Mouse (Mus musculus) gastrocnemius, postnatal 25 days (tissue): ENCODE data around the gene Dnajc15. TPM values are rescaled to one million over a fixed set of nuclear protein-coding genes. Genes with fewer than 3 reads are reported as not detected.

Experiments
- DNase-seq: peaks from one replicate; pipeline ENCODE4 v3.0.0; 2022
- total RNA-seq, 2 experiments: library from RNA; stranded (reverse); gene quantifications; 1 replicate in 1 of 2; 2 replicates in 1 of 2; pipeline ENCODE4 v1.2.3; 2021

The Dnajc15 gene
- total RNA-seq, 2 experiments from 2014 or later, result 120 to 124 TPM

DNA sequence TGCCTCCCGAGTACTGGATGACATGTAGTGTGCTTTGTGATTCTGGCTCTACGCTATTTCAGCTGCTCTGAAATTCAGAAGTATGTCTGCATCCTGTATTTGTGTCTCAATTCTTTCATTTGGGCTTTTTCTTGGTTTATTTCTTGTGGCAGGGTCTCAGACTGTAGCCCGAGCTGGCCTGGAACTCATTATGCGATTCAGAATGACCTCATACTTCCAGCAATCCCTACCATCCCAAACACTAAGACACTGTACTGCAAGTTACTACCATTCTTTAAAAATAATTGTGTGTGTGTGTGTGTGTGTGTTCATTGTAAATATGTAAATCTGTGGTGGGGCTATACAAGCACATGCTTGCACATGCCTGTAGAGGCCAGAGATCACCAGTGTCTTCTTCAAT is 78.4 kb downstream of the Dnajc15 start:
- no peak for DNase-seq

DNA sequence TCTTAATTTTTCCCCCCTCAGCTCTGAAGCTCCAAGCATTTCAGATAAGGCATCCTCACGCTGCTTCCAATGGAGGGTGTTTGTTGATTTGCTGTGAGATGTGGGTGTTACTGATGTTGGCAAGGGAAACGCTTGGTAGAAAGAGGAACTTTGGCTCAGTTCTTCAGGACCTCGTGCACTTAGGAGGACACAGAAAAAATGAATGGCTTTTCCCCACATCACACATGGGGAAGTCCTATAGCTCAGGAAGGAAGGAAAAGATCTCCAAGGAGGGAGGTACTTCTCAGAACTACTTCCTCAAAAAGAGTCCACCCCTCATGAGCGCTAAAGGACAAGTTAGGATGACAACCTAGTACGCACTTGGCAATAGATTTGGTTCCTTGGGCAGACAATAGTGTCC is 79.7 kb downstream of the Dnajc15 start:
- DNase-seq, result no peak

DNA sequence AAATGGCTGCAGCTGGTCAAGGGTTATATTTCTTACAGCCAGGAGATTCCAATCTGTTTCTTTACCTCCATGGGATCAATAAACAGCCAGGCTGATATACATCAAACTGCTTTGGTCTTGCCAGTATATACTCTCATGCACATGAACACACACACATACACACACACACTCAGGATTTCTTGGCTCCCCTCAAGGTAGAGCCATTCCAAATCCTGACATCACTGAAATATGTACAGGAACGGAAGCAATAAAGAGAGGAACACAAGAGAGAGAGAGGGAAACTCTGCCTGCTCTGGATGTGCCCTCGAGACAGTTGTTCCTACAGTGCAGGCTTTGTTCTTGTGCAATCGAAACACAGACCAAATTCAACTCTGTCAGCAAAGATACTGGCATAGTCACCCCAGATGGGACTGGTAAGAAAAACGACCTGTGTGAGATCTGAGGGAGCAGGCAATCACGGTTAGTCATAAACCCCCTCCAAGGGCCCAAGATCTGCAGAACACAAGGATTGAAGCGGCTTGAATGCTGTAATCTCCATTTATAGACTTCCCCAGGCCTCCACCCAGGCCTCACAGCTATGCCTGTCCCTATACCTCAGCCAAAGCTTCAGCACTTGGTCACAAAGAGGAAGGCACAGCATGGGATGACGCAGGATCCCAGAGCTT is 80.5 kb downstream of the Dnajc15 start:
- DNase-seq, result no peak

DNA sequence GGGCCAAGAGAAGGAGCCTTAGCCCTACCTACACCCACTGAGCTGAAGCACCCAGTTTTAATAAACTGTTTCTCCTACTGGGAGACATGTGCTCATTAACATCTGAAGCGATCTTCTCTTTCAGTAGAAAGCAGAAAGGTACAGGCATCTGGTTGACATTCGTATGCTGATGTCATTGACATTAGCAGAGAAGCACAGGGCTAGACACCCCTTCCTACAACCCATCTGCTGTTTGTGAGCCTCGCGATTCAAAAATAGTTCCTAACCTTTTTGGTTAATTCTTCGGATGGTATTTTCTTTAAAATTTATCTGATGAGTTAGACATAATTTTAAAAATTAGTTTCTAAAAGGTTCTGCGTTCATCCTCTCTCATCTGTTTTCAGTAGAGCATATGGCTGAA is 81.9 kb downstream of the Dnajc15 start:
- DNase-seq, result no peak

DNA sequence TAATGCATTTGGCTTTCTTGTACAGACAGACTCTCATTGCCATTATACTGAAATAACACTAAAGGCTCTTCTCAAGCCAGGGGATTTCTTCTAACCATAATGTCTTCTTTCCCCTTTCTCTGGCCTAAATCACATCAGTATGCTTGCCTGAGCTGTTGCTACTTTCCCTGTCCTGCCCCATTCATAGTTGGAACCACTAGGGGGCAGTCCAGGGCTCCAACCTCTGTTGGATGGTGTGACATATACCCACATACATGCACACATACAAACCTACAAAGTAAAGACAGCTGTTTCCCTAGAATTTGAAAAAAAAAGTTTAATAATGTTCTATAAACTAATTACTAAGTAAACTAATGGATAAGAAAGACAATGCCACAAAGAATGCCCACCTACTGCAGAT is 91.7 kb downstream of the Dnajc15 start:
- DNase-seq, result no peak

DNA sequence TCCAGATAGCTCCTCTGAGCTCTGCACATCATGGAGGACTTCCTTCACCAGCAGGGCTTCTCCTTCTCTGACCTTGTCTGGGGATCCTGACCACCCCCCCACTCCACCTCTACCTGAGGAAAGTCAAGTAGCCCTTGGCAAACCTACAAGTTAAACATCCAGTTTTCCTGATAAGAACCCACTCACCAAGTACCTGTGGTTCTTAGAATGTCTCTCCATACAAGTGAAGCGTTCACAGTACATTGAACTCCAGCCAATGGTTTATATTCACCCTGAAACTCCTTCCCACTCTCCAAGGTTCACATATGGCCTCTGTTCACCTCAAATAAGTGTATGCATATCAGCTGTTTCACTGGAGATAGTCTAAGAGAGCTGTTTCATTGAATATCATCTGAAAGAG is 97.6 kb downstream of the Dnajc15 start:
- no peak for DNase-seq

DNA sequence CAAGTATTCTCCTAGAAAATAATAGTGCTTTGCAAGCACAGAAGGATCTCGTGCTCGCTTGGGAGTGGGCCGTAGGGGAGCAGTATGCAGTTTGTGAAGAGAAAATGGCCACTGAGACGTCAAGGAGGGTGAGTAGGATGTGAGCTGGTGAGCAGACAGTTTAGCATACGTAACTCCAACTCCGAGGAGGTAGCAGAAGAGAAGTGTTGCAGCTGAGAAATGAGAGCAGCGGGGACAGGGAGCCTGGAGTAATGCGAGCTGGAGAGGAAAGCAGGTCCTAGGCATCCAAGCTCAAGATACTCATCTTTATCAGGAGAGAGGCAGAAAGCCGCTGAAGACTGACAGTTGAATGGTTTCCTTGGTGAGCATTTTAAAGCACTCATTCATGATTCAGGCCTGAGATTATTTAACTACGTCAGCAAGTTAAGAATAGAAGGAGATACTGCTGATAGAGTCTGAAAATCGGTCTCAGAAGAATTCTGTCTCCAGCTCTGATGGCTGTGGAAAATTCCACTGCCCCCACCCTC is 98.9 kb downstream of the Dnajc15 start:
- DNase-seq, result no peak

DNA sequence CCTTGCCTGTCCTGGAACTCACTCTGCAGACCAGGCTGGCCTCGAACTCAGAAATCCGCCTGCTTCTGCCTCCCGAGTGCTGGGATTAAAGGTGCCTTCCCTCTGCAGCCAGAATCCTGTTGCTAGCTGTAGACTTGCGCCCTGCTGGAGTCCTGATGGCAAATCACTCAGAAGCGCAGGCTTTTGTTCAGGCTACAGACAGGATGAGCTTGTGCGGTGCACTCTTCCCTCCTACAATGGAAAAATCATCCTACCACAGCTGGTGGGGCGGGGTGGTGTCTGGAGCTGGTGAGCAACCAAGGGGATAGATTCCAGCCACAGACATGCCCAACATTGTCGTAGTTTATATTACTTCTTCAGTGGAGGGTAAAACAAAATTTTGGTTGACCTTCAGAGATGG is 101.6 kb downstream of the Dnajc15 start:
- DNase-seq, result no peak

DNA sequence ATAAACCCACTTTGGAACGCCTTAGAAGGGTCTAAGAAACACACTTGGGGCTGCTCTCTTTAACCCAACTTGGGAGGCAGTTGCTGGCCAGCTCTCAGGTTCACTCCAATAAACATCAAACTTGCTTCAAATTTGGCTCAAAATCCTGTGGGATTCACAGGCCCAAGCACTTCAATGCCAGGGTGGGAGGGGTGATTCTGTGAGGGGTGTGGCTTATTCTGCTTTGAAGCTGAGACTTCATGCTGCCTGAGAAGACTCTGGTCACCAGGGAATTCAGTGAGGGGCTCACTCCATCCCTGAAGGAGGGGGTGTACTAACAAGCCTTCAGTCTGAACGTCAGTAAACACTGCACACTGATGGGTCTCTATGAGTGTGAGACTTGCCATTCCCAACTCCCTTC is 103.3 kb downstream of the Dnajc15 start:
- no peak for DNase-seq

Other genes with a start within 250 kb of the Dnajc15 start
- gene Epsti1, start 29.1 kb upstream of the Dnajc15 start, total RNA-seq, result under 1 TPM; 0.24 to 0.38 TPM
- not detected for gene Fam216b, start 213.9 kb upstream of the Dnajc15 start, total RNA-seq